ENCODE assay signal across 10 mouse cellular contexts in genomic region chr11:100441797-100442196, GRCm38 (mm10). TPM values are rescaled to one million over a fixed set of nuclear protein-coding genes. Genes with fewer than 3 reads are reported as not detected.
A peak's percentile ranks its signal among the peaks of the same experiment; 100 is the strongest.
DNase-seq lines count a peak whose midpoint lies in the region; ATAC-seq and TF ChIP-seq lines count a peak whose summit lies in the region.
"Had no signal": no experiment of that assay in that cellular context is flagged by ENCODE, and none has a peak within 500 bp of the region (broad histone marks: within the 10 kb centered on the region; RNA-seq: fewer than 3 reads in every experiment).

Nt5c3b (minus strand) TSS chr11:100441808.
Klhl10 (plus strand) TSS chr11:100441917.

- peaks cover 3% of the 10 kb centered on the region for H3K4me1 ChIP-seq in lung, adult 2 months (ENCODE audit: control insufficient read depth, insufficient read depth, low read length)
- H3K4me1 ChIP-seq in embryonic facial prominence, embryonic 15.5 days, result peaks cover 21% of the 10 kb centered on the region
- H3K4me1 ChIP-seq in intestine, postnatal 0 days (replicated peaks; ENCODE audit: control insufficient read depth, insufficient read depth, low read length), result 0 out of 2 replicates have a peak, but pooled peaks cover 6% of the 10 kb centered on the region
- peaks cover 16% of the 10 kb centered on the region for H3K4me1 ChIP-seq in neural tube, embryonic 14.5 days (ENCODE audit: control insufficient read depth, insufficient read depth, low read length)

- WGBS in lung, adult 2 months, result 85% methylated on average over 8 of the region's 8 CpGs
- 77% methylated on average over 8 of the region's 8 CpGs for WGBS in embryonic facial prominence, embryonic 15.5 days
- 92% methylated on average over 8 of the region's 8 CpGs for WGBS in intestine, postnatal 0 days
- 83% methylated on average over 8 of the region's 8 CpGs for WGBS in neural tube, embryonic 14.5 days

- ATAC-seq in embryonic facial prominence, embryonic 15.5 days (ENCODE audit: insufficient number of reproducible peaks, low FRiP score, low TSS enrichment, low read depth), result no peak
- no peak for ATAC-seq in intestine, postnatal 0 days
- no peak for ATAC-seq in neural tube, embryonic 14.5 days (ENCODE audit: low read depth)

- H3K4me2 ChIP-seq in embryonic facial prominence, embryonic 15.5 days (replicated peaks), result peak within 1 kb of the TSS; percentile 68
- peak within 1 kb of the TSS; percentile 98 for H3K4me2 ChIP-seq in intestine, postnatal 0 days (replicated peaks; ENCODE audit: low read depth)
- peak within 1 kb of the TSS; percentile 82 for H3K4me2 ChIP-seq in neural tube, embryonic 14.5 days (ENCODE audit: low read depth, low read length)

- no peak for TF ChIP-seq POLR2A in lung, adult 2 months (IDR thresholded peaks at IDR 0.05; ENCODE audit: borderline replicate concordance, extremely low read depth, low read depth, low read length)

- H3K9me3 ChIP-seq in embryonic facial prominence, embryonic 15.5 days (replicated peaks), result no peaks in the 10 kb centered on the region
- H3K9me3 ChIP-seq in intestine, postnatal 0 days (ENCODE audit: control insufficient read depth), result no peaks in the 10 kb centered on the region
- no peaks in the 10 kb centered on the region for H3K9me3 ChIP-seq in neural tube, embryonic 14.5 days (ENCODE audit: control insufficient read depth, low read length)

- DNase-seq in lung, adult 2 months, result no peak
- DNase-seq in lung, postnatal 10 days, result no peak
- DNase-seq in ovary, postnatal 10 days (ENCODE audit: low spot score), result no peak
- DNase-seq in embryo, embryonic 10 days (ENCODE audit: low spot score), result no peak
- DNase-seq in frontal cortex, postnatal 25 days (ENCODE audit: low spot score in 2 of 2), result no peak
- DNase-seq: kidney, adult 11 months had no signal

- H3K9ac ChIP-seq in embryonic facial prominence, embryonic 15.5 days, result peak within 1 kb of the TSS; percentile 95
- H3K9ac ChIP-seq in intestine, postnatal 0 days (ENCODE audit: low read depth, low read length), result peak within 1 kb of the TSS; percentile 71
- H3K9ac ChIP-seq in neural tube, embryonic 14.5 days (replicated peaks; ENCODE audit: low read depth, low read length), result peak within 1 kb of the TSS; percentile 95

- TF ChIP-seq CTCF in lung, adult 2 months (IDR thresholded peaks at IDR 0.05; ENCODE audit: insufficient read depth, low read length), result no peak
- TF ChIP-seq CTCF in intestine, postnatal 0 days (IDR thresholded peaks at IDR 0.05; ENCODE audit: low read depth), result no peak

- peaks cover 23% of the 10 kb centered on the region for H3K36me3 ChIP-seq in embryonic facial prominence, embryonic 15.5 days
- 0 out of 2 replicates have a peak, but pooled peaks cover 3% of the 10 kb centered on the region for H3K36me3 ChIP-seq in intestine, postnatal 0 days (ENCODE audit: control insufficient read depth, insufficient read depth)
- H3K36me3 ChIP-seq in neural tube, embryonic 14.5 days (ENCODE audit: control insufficient read depth, insufficient read depth, low read length), result 0 out of 2 replicates have a peak, but pooled peaks cover 2% of the 10 kb centered on the region

- H3K27ac ChIP-seq in embryonic facial prominence, embryonic 15.5 days (replicated peaks), result peak within 1 kb of the TSS; percentile 73; the same call in 1 of the 2 replicates
- H3K27ac ChIP-seq in intestine, postnatal 0 days (ENCODE audit: low read depth, low read length), result no peak within 1 kb of the TSS
- peak within 1 kb of the TSS; percentile 72 for H3K27ac ChIP-seq in neural tube, embryonic 14.5 days (ENCODE audit: low read depth, low read length)

- H3K4me3 ChIP-seq in lung, adult 2 months (replicated peaks; ENCODE audit: extremely low read depth, low read depth, low read length), result peak within 1 kb of the TSS; percentile 95
- peak within 1 kb of the TSS; percentile 82 for H3K4me3 ChIP-seq in embryonic facial prominence, embryonic 15.5 days (replicated peaks)
- peak within 1 kb of the TSS; percentile 61 for H3K4me3 ChIP-seq in intestine, postnatal 0 days (ENCODE audit: low read depth, low read length)
- H3K4me3 ChIP-seq in neural tube, embryonic 14.5 days (ENCODE audit: low read depth, low read length), result peak within 1 kb of the TSS; percentile 87

- H3K27me3 ChIP-seq in embryonic facial prominence, embryonic 15.5 days, result no peaks in the 10 kb centered on the region
- H3K27me3 ChIP-seq in intestine, postnatal 0 days (replicated peaks; ENCODE audit: control insufficient read depth, insufficient read depth, low read length), result no peaks in the 10 kb centered on the region
- no peaks in the 10 kb centered on the region for H3K27me3 ChIP-seq in neural tube, embryonic 14.5 days (ENCODE audit: control insufficient read depth, insufficient read depth, low read length)

RNA-seq across cellular contexts. Expression of gene Nt5c3b, which starts in this region (rescaled TPM):
- 21.7 and 31.5 TPM in 2 replicates for polyA plus RNA-seq in lung, adult 2 months (2012; rRNA removed)
- polyA plus RNA-seq in embryonic facial prominence, embryonic 15.5 days (2015; fragmentation: Nextera tagmentation; extraction: Ambion mirVana), result 134 and 135 TPM in 2 replicates
- polyA plus RNA-seq in intestine, postnatal 0 days (2015; fragmentation: Nextera tagmentation; extraction: Ambion mirVana), result 31.6 and 33.0 TPM in 2 replicates
- polyA plus RNA-seq in neural tube, embryonic 14.5 days (2014; fragmentation: Nextera tagmentation; extraction: Ambion mirVana), result 107 and 109 TPM in 2 replicates

RNA-seq across cellular contexts. Expression of gene Klhl10, which starts in this region (rescaled TPM):
- polyA plus RNA-seq in lung, adult 2 months (2012; rRNA removed), result 0.22 and 0.49 TPM in 2 replicates
- polyA plus RNA-seq in embryonic facial prominence, embryonic 15.5 days (2015; fragmentation: Nextera tagmentation; extraction: Ambion mirVana), result 1.1 and 1.2 TPM in 2 replicates
- 0.13 and 0.14 TPM in 2 replicates for polyA plus RNA-seq in intestine, postnatal 0 days (2015; fragmentation: Nextera tagmentation; extraction: Ambion mirVana)
- polyA plus RNA-seq in neural tube, embryonic 14.5 days (2014; fragmentation: Nextera tagmentation; extraction: Ambion mirVana), result 0.68 and 1.1 TPM in 2 replicates
- polyA plus RNA-seq: activated CD4-positive, CD25-positive, alpha-beta regulatory T cell, adult 4 months had no signal
